Mouse (Mus musculus) granulocyte monocyte progenitor cell, adult 5-6 weeks (primary cell): ENCODE measurements around the gene Tenm4. TPM values are rescaled to one million over a fixed set of nuclear protein-coding genes. Genes with fewer than 3 reads are reported as not detected.

ENCODE experiments used
- ATAC-seq: replicated peaks from 2 replicates; pipeline ENCODE4 v1.8.0; 2016; ENCODE audit warnings: mild to moderate bottlenecking, moderate TSS enrichment, inconsistent platforms; ENCODE audit not compliant: poor library complexity, severe bottlenecking
- total RNA-seq, 2 experiments: library from RNA; stranded (forward) in 1 of 2; stranded (reverse) in 1 of 2; fragments of 200-712, 200-1000 nt in 1 of 2; fragments of >200 nt in 1 of 2; fragmentation: Nextera tagmentation in 1 of 2; gene quantifications; 2 replicates each; pipeline ENCODE4 v1.2.3; 2014 to 2017

Gene Tenm4
- total RNA-seq, 2 experiments from 2014 or later = not detected

DNA sequence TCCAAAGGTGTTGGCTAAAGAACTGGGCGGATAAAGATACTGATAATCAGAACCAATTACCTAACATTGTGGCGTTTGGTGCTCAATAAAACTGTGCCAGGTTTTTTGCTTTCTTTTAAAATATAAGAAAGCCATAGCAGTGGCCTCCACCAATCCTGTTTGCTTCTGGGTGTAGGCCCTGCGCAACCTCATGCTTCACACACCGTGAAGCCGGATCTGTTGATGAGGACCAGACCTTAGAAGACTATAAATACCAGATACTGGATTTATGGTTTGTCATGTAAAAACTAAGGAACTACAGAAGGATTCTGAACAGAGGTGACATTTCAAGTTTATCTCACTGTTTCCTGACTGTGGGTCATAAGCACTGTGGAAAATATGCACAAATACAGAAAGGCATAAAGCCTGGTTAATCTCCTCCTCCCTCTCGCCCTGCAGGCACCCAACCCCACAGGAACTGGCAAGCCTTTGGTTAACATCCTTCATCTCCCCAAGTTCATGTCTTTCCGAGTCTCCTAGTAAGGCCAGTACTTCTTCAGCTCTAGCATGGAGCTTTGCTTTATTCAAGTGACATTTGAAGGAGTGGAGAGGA, 340.1 kb downstream of the Tenm4 start:
- no peak for ATAC-seq

DNA sequence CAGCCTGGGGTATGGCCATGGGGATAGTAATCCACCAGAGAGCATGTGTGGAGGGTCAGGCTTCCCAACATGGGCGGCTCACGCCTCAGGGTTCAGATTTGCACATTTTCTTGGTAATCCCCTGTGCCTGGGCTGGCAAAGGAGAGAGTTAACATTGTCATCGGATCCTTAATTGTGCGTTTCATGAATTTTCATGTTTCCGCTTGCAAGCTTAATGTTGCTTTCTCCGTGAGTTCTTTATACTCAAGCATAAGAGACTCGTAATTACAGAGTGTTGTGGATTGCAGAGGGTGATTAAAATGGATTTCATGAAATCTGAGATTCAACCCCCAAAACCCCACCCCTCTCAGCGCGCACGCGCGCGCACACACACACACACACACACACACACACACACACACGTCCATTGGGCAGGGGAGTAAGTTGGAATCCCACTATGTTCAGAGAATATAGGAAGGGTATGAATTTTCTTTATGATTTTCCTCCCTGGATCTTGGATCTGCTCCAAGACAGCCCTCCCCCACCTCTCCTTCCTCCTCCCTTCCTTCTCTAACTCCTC, 341.0 kb downstream of the Tenm4 start:
- no peak for ATAC-seq

DNA sequence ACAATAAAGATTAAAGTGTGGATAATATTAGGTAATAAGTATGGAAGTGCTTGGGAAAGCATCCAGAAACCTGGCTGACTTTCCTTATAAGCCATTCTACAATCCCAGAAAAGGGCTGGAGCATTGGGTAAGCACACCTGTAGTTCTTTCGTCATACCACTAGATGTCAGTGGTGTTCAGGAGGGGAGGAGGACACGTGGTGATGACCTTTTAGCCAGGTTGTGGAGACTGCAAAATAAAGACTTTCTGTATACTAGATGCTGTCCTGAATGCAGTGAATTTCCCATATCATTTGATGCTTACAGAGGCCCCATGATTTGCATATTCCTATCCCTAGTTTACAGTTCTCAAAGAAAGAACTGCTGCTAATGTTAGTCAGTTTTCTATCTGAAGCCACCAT, 348.2 kb downstream of the Tenm4 start:
- peak; percentile 74 for ATAC-seq

DNA sequence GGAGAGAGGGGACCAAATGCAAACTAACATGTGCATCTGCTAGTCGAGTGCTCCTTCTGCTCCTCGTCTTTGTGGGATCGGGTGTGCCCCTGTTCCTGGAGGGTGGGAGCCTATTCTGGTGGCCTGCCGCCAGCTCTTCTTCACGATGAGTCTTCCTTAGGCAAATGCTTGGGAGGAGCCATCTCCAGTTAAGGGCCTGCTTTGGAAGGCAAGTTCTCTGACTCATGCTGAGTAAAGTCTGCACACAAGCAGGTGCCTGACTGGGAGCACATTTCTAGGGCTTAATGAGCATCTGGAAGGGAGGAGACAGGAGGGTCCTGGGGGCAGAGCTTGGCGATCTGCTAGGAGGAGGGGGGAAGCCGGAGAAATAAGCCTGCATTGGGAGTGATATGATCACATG, 350.9 kb downstream of the Tenm4 start:
- ATAC-seq = no peak

DNA sequence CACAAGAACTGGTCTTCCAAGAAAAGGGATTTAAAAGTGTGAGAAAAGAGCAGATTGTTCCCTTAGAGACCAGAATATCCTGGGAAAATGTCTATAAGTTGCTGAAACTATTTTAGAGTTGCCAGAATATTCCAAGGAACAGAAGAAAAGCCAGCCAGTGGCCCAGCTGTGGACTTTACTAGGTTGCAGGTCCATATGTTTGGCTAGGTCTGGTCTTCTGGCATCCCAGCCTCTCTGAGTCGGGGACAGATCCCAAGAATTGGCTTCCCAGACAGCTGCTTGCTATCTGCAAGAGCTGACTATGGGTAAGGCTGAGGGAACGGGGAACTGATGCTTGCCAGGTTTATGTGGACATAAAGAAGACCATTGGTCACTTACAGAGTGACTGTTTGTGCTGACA, 352.6 kb downstream of the Tenm4 start:
- no peak for ATAC-seq

DNA sequence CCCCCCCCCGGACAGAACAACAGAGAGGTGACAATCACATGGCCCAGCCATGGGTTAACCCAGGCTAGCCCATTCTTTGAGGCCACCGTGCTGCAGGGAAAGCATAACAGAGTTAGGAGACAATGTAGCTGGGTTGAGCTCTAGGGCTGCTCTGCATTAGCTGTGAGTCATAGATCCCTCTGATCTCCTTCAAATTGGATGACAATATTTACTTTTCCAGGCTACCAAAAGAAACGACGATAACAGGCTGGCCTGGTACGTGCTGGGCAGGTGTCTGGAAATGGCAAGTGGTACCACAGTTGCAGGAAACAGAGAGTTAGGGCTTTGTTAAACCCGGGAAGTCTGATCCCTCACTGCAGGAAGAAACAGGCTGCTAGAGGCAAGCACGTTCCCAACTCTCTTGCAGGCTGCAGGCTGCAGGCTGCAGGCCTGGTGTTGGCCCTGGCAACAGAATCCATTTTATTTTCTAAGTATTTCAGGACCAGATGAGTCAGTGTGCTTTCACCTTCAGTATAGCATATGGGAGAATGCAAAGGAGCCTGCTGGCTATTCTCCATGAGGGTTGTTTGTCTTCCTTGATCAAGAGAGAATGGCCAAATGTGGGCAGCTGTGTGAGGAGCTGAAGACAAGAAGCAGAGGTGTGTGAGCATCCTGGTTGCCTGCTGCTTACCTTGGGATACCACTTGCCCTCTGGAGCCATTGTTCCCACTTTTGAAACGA, 353.6 kb downstream of the Tenm4 start:
- no peak for ATAC-seq

DNA sequence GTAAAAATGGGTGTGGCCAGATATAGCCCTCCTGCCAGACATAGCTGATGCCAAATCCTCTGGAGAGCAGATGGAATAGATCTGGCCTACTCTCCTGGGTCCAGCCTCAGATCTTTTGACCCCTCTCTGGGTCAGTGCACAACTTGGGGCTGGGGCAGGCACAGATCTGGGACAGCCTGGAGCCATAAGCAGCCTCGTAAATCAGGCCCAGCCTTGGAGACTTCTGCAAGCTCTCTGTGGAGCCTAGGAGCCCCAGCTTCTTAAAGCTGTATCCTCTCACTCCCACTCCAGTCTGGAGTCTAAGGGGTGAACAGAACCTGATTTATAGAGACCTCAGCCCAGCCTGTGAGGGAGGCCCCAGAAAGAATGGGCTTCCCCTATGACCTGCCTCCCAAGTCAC, 354.3 kb downstream of the Tenm4 start:
- ATAC-seq = no peak

DNA sequence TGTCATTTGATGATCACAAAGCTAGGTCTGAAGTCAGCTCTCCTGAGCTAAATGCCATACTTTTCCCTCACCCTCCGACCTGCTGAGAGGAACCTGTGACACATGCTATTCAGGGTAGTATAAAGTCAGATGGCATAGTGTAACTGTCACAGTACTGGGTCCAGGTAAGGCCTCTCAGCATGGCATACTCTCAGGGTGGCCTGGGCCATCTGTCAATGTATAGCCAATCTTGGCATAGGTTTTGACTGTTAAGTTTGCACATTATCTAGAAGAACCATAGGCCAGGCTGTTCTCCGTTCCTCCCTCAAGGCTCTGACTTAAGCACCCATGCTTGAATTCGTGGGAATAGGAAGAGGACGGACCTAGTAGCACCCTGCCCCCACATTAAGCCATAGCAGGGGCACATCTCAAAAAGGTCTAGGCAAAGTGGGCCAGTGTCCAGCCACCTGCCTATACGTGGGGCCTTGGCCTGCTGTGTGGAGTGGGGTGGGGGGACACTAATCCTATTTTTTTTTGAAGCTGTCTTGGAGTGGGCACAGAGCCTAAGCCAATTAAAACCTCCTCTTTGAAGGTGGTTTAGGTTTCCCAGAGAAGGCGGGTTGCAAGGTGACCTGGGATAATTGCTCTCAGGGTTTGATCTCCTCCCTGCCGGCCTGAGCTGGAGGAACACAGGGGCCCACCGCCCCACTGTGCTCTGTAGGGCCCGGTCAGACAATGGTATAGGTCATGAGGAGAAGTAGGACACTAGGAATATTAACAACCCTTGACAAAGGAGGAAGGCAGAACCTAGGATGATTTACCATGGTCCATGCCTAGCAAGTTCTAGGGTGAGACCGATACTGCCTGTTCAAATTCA, 359.8 kb downstream of the Tenm4 start:
- ATAC-seq = no peak

DNA sequence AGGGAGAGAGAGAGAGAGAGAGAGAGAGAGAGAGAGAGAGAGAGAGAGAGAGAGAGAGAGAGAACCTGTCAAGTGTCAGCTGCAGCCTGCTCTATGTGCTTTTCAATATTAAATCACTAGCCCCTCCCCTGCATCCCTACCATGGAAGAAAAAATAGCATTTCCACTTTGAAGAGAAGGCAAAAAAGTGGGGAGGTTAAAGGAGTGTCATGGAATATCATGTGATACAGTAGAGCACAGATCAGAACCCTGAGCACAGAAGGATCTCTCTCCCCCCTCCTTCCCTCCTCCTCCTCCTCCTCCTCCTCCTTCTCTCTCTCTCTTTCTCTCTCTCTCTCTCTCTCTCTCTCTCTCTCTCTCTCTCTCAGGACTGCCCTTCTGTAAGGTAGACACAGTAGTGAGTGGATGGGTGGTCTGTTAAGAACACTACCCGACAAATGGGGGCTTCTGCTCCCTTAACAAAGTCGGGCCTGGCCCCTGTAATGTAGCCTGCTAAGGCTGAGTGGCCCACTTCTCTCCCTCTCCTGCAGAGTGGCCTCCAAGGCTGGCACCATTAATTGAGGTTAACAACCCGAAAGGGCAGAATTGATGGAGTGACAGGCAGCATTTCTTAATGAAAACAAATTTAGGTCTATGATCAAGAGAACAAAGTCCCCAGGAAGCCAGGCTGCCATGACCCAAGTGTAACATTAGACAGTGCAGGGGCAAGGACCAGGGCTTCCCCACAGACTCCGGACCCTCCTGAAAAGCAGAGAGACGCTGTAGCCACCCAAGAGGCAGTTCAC, 361.1 kb downstream of the Tenm4 start:
- no peak for ATAC-seq

DNA sequence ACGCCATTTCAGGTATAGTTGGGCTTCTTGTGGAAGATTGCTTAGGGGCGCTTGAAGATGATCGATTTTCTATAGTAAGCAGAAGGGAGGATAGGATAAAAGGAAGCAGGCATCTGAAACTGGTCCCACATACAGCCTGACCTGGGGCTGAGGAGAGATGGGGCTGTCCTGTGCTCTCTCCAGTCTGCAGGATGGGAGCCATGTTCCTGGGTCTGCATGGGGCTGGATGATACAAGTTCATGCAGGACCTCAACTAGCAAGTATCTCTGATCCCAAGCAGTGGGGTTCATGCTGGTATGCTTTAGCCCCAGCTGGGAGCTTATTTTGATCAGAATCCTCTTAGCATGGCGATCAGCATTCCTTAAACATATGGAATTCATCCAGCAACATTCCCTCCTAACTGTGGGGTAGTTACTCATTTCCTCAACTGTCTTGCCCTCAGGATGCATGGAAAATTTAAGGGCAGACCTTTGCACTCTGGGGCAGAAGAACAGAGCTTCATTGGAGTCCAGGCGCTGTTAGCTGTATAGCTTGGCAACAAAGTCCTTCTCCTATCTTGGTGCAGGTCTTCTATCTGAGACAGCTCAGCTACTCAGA, 361.9 kb downstream of the Tenm4 start:
- ATAC-seq = no peak

DNA sequence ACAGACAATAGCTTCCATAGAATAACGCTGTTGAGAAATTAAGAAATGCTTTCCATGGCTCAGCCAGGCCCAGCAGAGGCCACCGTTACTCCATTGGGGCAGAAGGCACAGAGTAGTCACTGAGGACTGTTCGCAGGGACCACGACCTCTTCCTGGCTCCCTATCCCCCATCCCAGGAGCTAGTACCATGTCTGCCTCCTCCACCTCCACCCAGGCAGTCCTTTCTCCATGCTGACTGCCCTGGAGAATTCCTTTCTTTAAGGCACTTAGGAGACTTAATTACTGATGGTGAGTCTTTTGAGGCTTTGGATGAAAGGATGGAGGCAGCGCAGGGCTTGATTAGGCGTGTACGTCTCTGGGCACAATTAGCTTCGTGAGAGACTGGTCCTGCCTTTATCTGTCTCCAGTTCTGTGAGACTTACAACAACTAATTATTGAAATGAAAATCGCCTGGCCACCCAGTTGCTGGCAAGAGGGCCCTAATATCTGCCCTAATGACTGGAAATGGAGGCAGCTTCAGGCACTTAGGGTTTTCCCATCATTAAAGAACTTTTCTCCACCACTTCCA, 365.4 kb downstream of the Tenm4 start:
- ATAC-seq = no peak

DNA sequence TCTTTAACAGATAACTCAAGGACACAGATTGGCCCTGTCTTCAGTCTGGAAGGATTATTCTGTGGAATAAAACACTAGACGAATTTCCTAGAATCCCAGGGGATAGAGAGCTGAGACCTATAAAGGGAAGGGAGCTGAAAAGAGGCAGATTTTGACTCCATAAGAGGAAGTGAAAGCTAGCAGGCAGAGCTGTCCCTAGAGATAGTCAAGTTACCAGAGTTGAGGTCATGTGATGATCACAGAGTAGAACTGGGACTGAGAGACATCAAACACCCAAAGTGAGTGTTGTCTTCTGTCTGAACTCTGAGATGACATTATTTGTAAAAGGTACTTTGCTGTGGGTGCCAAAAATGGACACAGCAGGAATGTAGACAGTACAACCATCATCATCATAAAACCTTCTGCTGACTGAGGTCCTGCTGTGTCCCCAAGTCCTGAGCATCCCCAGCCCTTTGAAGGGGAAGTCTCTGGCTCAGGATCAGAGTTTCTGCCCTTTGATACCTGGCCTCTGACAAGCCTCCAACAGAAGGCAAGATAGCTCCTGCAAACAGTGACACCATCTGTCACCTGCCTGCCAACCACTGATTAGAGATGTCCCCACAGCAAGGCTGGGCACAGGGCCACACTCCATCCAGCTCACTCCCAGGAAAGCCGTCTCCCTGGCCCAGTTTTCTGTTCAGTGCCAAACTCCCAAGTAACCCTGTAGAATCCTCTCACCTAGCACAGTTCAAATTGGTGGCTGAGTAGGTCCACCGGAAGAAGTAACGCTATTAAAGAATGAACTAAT, 368.4 kb downstream of the Tenm4 start:
- ATAC-seq = peak; percentile 53

DNA sequence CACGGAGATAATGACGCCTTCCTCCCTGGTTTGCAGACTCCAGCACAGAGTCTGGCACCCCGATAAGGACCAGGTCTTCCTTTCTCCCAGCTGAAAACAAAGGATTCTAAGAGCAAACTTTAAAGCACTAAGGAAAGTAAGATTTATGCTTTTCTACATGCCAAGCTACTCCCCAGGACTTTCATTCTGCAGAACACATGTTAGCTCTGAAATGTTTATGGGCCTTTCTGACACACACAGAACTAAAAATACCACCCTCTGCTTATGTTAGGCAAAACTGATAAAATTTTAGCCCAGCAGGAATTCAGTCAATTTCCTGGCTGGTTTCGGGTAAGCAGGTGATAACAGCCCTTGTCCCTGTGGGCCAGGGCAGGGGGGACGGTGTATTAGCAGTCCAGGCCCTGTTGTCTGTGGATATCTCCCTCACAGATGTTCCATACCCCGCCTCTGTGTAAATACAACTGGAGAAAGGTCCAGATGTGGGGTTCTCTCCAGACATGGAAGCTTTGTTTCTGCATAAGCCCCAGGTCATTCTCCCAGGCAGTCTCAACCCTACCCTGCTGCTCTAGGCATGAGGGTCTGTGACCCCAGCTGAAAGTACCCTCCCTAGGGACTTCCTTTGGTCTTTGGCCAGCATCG, 369.5 kb downstream of the Tenm4 start:
- ATAC-seq = no peak

DNA sequence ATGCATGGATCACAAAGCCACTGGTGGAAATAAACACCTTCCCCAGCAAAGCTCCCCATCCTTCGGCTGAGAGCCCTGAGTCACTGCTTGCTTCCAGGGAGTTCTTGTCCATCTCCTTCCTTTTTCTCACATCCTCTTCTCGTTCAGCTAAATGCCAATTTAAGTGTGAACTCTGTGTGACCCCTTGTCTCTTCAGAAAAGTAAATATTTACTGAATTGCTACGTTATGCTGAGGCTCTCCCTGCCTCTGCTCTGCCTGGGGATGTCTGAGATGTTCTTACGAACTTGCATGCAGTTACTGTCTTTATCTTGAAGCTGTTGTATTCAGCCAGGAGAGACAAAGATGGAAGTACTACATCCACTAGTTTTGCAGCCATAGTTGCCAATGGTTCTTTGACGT, 374.9 kb downstream of the Tenm4 start:
- no peak for ATAC-seq

DNA sequence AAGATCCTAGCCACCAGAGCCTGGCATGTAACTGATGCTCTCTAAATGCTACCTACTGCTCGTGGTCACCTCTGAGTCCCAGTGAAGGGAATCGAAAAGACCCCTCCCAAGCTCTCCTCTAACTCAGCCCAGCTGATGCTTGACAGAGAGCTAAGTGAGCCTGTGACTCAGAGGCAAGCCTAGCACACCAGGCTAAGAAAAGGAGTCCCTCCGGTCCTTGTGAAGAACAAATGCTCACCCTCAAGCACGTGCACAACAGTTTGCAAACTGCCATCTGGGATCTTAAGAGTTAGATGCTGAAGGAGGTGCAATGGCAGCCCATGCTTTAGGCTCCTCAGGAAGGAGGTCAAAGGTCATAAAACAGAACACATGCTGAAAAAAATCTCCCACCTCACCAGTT, 380.8 kb downstream of the Tenm4 start:
- ATAC-seq = no peak

DNA sequence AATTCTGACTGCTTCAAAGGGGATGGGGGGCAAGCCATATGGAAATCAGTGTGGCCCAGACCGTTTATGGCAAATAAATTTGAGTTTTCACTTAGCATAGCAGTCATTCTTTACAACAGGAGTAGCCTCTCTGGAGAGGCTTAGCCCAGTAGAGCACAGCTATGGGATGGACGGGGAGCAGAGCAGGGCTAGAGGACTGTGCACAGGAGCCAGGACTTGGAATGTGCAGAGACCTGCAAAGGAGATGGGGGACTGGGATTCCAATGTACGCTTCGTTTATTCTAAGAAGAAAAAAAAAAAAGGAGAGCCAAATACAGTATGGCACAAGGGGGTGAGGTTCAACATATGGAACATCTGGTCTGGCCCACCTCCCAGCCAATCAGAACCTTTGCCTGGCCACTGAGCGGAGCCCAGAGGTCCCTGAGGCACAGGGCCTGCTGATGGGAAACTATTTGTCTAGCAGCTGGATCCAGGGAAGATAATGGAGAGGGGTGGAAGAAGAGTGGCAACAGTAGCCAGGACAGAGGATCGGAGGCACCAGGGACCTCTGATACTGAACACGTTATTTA, 381.3 kb downstream of the Tenm4 start:
- no peak for ATAC-seq

DNA sequence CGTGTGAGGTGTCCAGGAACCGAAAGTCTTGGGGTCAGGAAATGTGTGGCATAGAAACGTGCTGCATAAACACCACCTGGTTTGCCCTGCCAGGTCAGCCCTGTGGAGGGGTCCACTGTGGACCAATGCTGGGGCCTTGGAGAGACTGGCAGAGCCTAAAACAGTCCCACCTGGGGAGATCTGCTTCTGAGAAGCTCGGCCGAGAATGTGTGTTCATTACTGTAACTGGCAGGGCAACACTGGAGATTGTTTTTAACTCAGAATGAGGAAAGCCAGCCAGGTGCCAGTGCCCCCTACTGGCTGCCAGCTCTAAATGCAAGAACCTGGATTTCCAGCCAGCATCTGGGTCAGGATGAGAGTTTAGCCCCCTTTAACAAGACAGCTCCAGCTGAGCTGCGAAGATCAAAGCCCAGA, 383.2 kb downstream of the Tenm4 start:
- ATAC-seq = peak; percentile 33; the same call in 1 of the 2 replicates

DNA sequence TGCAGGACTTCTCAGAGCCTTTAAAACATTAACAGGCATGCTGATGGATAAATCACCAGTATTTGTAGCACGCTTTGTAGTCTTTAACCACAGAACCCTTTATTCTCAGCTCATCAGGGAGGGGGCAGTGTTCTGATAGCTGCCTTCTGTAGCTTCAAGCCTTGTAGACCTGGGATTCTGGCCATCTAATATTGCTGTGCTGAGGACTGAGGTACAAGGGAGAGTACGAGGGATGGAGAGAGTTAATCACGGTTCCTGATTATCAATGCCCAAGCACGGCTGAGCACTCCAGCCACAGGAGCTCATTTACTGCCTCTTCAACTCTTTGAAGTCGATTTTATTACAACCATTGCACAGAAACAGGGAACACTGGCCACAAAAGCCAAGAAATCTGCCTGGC, 384.2 kb downstream of the Tenm4 start:
- ATAC-seq = no peak
